Mouse (Mus musculus) bone marrow macrophage, adult 2 months (primary cell): ENCODE results near the gene Ric1.

Source experiments
- CTCF ChIP-seq: IDR thresholded peaks from 2 replicates; pipeline ENCODE4 v1.5.1; 2012; ENCODE audit warnings: low read depth, mild to moderate bottlenecking, low read length, moderate library complexity
- POLR2A ChIP-seq: IDR thresholded peaks from 2 replicates; pipeline ENCODE4 v1.6.1; 2012; ENCODE audit warnings: mild to moderate bottlenecking, low read depth, low read length, borderline replicate concordance

DNA sequence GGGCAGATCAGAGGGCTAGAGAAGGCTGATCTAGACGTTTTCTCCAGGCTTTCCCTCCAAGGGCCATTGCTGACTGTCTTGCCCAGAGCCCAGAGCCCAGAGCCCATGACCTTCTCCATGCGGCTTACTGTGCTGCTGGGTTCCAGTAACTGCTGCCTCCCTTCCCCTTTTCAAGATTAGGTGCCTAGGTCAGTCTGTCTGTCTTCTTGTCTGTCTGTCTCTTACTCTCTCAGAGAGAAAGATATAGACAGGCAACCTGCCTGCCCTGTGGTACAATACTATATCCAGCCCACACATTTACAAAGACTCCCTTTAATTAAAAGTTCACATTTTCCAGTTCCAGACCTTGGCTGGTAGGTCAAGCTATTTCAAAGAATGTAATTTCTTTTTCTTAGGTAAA is 47.3 kb upstream of the Ric1 start:
- TF ChIP-seq POLR2A (no peak), CTCF (no peak)
